Mouse (Mus musculus) frontal cortex, adult (tissue): ENCODE data around the gene Mapt.

Source experiments
- ATAC-seq: cut with Nextera tagmentation; 2 replicates; pipeline ENCODE4 v1.9.2; 2017; ENCODE audit warnings: mild to moderate bottlenecking, moderate library complexity, mixed read lengths; ENCODE audit not compliant: low TSS enrichment

Mapt gene

DNA sequence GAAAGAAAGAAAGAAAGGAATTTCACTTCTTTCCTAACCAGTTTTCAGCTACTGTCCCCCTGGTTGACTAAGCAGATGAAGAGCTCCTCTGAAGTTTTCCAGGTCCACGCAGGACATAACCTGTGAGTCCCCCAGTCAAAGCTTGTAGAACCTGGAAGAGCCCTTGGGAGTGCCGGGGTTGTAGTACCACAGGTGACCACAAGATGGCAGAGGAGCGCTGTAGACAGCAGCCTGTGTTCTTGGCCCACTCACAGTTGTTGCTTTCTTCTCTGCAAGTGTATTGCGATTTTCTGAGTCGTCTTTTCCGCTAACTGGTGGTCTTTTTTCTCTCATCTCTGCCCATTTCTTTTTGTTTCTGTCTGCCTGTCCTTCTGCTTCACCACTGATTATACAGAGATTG, 84.5 kb downstream of the Mapt start:
- ATAC-seq = peak; percentile 45

DNA sequence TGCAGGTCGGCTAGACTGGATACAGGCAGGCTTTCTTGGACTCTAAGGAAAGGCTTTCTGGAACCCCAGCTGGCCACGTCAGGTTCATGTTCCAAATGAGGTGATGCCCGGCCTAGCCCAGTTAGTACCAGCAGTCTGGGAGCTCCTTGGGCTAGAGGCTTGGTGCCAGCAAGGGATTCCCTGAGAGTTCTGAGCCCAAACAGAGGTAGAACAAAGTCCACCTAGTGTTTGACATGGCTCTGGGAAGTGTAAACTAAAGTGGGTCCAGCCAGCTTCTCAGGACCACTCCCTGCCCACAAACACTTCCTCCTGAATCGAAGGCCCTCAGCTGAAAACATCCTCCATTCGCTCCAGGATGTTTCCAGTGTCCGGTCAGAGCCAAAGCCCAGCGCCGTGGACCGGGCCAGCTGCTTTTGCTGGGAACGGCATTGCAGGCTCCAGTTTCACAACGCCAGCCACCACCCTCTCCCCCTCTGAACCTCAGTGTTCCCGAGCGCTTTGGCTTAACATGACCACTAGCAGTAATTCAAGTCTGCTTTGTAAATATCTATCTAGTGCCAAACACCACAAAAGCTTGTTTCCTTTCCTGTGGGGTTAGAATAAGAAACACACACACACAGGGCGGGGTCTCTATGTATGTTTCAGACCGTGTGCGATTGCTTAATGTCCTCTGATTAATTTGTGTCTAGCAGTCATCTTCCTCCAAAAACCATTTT, 85.7 kb downstream of the Mapt start:
- ATAC-seq = no peak

DNA sequence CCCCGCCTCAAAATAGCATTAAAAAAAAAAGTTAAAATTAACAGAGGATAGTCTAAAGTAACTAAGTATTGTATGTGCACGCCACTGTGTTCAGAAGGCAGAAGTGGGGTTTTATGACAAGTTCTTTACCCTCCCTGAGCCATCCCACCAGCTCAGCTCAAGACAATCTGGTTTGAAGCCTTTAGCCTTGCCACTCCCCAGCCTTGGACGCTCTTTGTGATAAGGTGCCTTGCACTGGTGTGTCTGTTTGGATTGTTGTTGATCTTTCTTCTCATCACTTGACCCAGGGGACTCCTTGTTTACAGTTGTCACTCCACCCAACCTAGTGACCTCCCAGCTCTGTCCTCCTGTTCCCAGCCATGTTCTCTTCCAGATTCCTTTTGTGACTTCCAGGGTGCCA, 86.4 kb downstream of the Mapt start:
- ATAC-seq = no peak

DNA sequence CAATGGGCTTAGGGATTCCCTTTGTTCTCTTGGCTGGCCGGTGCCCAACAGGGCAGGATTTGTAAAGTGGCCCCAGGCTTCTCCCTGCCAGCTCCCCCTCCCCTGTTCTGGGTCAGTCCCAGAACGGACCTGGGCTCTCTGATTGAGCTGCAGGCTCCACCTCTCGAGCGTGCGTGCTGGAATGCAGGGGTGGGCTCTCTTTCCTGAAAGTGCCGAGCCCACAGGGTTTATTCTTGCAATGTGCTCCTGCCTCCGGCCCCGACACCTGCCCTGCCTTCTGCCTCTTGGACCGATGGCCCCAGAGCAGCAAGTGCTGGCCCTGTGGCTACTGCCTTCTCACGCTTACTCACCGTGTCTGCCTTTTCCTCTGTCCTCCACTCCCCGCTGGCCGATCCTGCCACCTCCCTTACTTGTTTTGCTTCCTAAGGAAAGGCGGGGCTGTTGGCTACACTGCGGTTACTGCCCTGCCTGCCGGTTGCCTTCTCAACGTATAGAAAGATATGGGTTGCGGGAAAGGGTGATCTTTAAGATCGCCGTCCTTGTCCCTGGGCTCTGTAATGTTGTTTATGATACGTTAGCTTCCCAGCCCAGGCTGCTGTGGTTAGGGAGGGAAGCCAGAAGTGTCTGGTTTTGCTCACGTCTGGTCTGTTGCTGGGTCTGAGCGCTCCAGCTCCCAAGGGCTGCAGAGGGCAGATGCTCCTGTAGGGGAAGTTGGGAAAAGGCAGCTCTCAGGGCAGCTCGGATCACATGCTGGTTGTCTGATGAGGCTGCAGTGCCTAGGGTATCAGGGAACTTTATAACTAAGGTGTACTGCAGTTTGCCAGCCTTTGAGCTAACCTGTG, 88.0 kb downstream of the Mapt start:
- peak; percentile 58 for ATAC-seq

DNA sequence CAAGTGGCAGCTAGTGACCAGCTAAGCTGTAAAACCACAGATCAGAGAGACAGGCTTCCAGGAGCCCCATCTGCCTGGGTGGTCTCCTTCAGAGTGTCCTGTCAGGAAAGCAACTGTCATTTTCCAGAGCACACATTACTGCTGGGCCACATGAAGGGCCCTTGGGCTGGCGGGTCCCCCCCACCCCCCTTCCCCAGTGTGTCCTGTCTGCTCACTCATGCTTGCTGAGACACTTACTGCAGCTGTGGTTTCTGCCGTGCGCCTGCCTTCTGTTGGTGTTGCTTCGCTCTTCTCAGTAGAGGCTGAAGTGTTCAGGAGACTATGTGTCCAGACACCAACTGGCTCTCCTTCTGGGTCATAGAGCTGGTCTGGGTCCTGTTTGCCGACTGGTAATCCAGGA, 89.3 kb downstream of the Mapt start:
- no peak for ATAC-seq

DNA sequence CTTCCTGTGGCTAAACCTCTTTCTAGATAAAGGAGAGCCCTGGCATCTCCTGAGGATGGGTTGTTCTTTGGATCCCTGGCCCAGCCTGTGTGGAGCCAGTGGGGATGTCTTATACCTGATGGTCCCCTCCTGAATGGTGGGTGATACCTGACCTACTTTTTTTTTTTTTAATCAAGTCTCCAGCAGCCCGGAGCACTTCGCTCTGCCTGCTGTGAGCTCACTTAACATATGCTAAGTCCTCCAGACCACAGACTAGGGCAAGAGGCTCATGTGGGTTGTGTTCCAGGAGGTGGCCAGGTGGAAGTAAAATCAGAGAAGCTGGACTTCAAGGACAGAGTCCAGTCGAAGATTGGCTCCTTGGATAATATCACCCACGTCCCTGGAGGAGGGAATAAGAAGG, 91.0 kb downstream of the Mapt start:
- ATAC-seq = no peak

DNA sequence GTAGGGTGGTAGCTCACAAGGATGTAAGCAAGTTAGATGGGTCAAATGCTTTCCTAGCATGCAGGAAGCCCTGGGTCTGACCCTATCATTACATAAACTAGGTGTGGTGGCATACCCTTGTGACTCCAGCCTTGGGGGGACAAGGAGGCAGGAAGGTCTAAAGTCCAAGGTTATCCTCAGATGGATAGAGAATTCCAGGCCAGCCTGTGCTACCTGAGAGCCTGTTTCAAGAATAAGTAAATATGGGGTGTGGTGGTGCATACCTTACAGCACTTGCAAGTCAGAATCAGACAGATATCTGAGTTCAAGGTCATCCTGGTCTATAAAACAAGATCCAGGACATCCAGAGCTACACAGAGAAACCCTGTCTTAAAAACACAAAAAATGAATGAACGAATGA, 96.3 kb downstream of the Mapt start:
- no peak for ATAC-seq

DNA sequence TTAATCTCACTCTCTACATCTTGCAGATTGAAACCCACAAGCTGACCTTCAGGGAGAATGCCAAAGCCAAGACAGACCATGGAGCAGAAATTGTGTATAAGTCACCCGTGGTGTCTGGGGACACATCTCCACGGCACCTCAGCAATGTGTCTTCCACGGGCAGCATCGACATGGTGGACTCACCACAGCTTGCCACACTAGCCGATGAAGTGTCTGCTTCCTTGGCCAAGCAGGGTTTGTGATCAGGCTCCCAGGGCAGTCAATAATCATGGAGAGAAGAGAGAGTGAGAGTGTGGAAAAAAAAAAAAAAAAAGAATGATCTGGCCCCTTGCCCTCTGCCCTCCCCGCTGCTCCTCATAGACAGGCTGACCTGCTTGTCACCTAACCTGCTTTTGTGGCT, 96.8 kb downstream of the Mapt start:
- ATAC-seq = no peak

DNA sequence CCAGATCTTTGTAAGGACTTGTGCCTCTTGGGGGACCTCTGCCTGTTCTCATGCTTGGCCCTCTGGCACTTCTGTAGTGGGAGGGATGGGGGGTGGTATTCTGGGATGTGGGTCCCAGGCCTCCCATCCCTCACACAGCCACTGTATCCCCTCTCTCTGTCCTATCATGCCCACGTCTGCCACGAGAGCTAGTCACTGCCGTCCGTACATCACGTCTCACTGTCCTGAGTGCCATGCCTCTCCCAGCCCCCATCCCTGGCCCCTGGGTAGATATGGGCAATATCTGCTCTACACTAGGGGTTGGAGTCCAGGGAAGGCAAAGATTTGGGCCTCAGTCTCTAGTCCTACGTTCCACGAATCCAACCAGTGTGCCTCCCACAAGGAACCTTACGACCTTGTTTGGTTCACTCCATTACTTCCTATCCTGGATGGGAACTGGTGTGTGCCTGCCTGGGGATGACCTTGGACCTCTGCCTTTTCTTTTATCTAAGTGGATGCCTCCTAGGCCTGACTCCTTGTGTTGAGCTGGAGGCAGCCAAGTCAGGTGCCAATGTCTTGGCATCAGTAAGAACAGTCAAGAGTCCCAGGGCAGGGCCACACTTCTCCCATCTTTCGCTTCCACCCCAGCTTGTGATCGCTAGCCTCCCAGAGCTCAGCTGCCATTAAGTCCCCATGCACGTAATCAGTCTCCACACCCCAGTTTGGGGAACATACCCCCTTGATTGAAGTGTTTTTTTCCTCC, 98.2 kb downstream of the Mapt start:
- ATAC-seq = no peak

DNA sequence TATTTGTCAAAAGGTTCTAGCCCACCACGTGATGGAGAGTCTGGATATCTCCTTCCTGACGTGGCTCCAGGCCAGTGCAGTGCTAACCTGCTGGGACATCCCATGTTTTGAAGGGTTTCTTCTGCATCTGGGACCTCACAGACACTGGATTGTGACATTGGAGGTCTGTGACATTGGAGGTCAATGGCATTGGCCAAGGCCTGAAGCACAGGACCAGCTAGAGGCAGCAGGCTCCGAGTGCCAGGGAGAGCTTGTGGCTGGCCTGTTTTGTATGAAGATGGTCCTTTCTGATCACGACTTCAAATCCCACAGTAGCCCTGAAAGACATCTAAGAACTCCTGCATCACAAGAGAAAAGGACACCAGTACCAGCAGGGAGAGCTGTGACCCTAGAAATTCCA, 99.0 kb downstream of the Mapt start:
- ATAC-seq = no peak

DNA sequence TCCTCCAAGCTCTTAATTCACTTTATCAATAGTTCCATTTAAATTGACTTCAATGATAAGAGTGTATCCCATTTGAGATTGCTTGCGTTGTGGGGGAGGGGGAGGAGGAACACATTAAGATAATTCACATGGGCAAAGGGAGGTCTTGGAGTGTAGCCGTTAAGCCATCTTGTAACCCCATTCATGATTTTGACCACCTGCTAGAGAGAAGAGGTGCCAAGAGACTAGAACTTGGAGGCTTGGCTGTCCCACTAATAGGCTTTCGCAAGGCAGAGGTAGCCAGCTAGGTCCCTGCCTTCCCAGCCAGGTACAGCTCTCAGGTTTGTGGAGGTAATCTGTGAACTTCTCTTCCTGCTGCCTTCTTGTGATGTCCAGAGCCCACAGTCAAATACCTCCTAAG, 100.0 kb downstream of the Mapt start:
- no peak for ATAC-seq

DNA sequence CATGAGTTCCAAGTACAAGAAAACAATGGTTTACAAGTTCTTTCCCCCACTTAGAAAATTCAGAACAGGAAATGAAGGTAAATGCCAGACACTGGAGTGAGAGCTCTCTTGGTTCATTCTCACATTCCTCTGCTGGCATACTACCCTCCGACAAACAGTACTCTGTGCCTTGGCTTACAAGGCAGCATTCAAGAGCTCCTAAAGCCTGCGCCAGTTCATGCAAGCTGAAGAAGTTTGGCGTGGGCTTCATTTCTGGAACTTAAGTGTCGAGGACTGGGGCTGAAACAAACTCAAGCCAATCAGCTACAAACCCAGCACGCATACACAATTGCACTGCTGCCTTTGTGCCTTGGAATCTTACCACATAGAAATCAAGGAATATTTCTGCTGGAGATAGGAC, 100.9 kb downstream of the Mapt start:
- ATAC-seq = peak; percentile 50

DNA sequence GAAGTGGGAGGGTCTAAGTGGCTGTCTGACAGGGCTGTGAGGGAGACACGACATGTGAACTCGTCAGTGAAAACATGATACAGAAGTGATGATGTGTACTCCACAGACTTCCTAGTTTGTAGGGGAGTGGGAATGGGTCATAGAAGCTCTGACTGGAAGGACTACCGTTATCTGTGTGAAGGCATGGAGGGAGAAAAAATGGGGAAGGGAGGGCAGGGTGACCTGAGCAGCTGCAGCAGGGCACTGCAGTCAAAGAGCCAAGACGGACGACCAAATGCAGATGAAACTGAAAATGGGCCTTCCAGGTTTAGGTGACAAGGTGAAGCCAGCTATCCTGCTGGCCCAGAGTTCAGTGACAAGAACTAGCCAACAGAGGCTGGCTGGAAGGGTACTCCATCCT, 102.9 kb downstream of the Mapt start:
- no peak for ATAC-seq

DNA sequence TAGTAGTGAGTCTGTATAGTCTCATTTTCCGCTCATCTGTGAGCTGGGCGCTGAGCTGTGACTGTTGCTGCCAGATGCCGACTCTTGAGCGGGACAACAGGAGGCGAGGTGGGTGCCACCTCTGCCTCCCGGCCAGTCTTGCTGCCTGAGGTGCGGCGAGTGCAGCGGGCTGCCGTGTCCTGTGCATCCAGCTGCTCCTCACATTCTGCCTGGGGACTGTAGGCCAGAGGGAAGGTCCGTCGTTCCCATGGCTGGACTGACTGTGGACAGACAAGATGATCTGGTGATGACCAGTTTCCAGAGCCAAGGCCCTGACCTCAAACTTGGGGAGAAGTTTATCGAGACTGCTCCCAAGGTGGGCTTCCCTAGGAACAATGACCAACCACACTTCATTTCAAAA, 103.8 kb downstream of the Mapt start:
- ATAC-seq = no peak

DNA sequence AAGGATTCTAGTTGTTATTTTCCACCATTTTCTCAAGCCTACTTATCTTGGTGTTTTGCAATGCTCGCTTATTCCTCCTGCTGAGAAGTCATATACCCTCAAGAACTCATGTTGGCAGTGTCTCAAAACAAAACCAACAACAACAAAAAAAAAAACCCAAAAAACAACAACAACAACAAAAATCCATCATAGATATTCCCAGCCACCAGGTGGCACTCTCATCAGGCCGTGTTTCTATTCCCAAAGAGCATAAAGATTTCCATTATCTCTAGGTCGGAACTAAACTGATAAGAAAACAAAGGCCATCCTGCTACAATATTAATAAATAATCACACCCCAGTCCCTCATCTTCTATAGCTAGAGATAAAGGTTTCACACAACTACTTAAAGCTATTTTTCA, 115.7 kb downstream of the Mapt start:
- no peak for ATAC-seq

DNA sequence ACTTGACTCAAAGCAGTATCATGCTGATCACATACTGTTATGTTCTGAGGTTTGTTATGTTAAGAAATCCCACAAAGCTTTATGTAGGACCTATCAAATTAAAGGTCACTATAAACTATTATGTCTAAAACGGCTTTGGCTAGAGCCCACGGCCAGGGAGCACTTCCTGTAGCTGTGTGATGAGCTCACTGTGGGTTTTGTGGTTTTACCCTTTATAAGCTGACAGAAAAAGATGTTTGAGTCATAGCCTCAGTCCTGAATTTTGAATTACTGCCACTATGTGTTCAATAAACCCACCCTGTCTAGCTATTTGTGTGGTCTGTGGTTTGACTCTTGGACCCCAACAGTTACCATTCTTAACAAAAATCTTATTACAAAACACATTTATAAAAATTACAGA, 130.6 kb downstream of the Mapt start:
- no peak for ATAC-seq

DNA sequence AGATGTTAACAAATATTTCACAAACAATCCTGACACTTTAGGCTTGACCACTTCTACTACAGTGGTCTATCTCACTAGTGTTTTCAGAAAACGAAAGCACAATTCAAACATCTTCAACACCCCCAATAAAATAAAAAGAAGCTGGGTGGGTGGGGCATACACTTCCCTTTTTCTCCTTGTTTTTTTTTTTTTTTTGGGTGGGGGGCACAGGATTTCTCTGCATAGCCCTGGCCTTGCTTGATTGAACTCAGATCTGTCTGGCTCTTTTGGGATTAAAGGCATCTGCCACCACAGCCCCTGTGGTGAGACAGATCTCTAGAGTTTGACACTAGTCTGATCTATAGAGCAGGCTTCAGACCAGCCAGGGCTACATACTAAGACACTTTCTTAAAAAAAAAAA, 131.5 kb downstream of the Mapt start:
- no peak for ATAC-seq

DNA sequence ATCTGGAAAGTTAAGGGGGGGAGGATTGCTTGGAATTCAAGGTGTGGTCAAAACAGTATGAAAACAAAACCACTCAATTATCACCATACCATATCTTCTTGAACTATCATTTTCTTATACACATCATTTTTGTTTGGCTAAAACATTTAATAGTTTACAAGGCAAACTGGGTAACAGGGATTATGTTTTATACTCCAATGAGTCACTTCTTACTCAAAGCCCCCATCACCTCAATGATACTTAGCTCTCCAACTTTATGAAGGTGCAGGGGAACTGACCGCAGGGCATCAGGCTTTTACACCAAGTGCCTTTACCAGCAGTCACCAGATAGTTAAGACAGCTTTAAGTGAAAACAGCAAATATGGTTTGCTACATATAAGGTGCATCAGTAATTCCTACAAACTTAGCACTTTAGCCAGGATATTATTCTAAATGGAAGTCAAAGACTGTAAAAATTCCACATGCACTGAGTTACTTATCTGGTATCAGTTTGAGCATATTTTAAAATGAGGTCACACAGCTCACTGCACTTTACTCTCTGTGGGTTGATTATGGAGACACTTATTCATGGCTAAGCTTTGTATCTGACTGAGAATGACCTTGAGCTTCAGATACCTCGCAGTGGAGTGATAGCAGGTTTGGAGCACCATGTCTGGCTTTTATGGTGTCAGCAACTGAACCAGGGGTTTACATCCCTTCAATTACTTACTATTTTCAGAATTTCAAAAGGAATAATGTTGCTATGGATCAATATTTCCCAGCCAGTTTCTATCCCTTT, 132.8 kb downstream of the Mapt start:
- ATAC-seq = no peak

DNA sequence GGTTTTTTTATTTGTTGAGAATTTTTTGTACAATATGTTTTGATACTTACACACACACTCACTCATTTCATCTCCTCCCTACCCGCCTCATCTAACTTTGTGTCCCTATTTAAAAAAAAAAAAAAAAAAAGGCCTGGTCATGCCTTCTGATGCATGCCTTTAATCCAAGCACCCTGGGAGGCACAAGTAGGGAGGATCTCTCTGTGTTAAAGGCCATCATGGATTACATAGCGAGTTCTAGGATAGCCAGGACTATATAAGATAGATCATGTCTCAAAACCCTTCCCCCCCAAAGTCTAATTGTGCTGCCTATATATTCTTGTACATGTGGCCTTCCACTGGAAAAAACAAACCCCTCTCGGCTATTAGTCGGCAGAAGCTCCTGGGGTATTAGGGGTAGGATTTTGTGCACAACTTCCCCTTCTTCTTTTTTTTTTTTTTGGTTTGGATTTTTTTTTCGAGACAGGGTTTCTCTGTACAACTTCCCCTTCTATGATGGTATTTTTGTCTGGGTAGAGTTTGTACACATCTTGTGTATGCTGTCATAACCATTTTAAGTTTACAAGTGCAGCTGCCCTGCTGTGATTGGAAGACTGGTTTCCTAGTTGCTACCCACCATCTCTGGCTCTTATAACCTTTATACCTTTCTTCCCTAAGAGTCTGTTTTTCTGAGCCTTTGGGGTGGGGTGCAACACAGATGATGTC, 136.4 kb downstream of the Mapt start:
- ATAC-seq = no peak

DNA sequence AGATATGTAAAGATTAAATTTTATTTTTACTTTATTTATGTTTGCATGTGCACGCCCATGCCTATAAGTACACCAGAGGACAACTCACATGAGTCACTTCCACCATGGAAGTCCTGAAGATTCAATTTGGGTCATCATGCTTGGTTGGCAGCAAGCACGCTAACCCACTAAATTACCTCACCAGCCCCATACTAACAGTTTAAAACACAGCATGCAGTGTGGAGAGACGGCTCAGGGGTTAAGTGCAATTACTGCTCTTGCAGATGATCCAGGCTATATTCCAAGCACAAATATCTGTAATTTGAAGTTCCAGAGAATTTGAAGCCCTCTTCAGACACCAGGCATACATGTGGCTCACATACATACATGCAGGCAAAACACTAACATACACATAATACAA, 145.1 kb downstream of the Mapt start:
- no peak for ATAC-seq

DNA sequence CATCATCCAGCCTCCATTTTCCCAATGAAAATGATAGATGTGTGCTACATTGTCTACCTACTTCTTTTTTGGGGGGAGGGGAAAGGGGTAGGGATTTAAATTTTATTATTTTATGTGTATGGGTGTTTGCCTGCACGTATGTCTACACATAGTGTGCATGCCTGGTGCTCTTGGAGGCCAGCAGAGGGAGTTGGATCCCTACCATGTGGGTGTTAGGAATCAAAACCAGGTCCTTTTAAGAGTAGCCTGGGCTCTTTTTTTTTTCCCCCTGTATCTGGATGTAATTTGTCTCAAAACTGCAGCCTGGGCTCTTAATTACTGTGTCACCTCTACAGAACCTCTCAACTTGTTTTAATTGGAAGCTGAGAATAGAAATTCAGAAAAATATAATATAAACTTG, 148.4 kb downstream of the Mapt start:
- no peak for ATAC-seq
